15 mouse cellular contexts compared by ENCODE assay signal in the genomic region with DNA sequence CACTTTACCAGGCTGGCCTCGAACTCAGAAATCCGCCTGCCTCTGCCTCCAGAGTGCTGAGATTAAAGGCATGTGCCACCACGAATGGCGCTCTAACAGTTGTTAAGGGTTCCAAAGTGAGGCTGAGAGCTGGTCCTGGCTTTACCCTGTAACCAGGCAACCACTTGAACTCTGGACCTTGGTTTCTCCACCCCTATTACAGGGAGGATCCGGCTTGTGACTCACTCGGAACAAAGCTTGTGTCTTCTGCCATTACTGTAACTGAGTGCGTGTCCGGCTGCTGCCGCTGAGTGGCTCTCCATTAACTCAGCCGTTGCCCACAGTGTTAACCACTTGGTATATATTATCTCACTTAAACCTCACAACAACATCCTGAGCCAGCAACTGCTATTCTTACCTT. TPM values are rescaled to one million over a fixed set of nuclear protein-coding genes. Genes with fewer than 3 reads are reported as not detected.
A peak's percentile ranks its signal among the peaks of the same experiment; 100 is the strongest.
DNase-seq lines count a peak whose midpoint lies in the region; ATAC-seq and TF ChIP-seq lines count a peak whose summit lies in the region.
"Had no signal": no experiment of that assay in that cellular context is flagged by ENCODE, and none has a peak within 500 bp of the region (broad histone marks: within the 10 kb centered on the region; RNA-seq: fewer than 3 reads in every experiment).

No protein-coding gene starts in this region.

- ATAC-seq in liver, embryonic 15.5 days (ENCODE audit: insufficient read depth): peak; percentile 50; the same call in 1 of the 2 replicates
- ATAC-seq in granulocyte monocyte progenitor cell, adult 5-6 weeks (replicated peaks; ENCODE audit: poor library complexity, severe bottlenecking): no peak
- ATAC-seq in megakaryocyte-erythroid progenitor cell, adult 5-6 weeks (replicated peaks; ENCODE audit: low FRiP score, low TSS enrichment, poor library complexity, severe bottlenecking): no peak

- no peak overlapping the region for H3K4me2 ChIP-seq in liver, embryonic 15.5 days
- H3K4me2 ChIP-seq: heart, embryonic 11.5 days; hindbrain, embryonic 12.5 days; limb, embryonic 15.5 days had no signal

- H3ac ChIP-seq in C2C12 (ENCODE audit: control insufficient read depth, insufficient read length, low read depth): no peak overlapping the region

- DNase-seq in 3T3-L1 (ENCODE audit: low read depth, low spot score): peak; percentile 68
- DNase-seq in kidney, adult 9 months: peak; percentile 83
- no peak for DNase-seq in urinary bladder, adult 2 months (ENCODE audit: low spot score)
- DNase-seq: cerebellum, postnatal 36 days; layer of hippocampus, adult 9-11 months; thymus, postnatal 4 days had no signal

- H3K27me3 ChIP-seq in C2C12 (ENCODE audit: control insufficient read depth, insufficient read depth, insufficient read length): no peaks in the 10 kb centered on the region
- peaks cover 10% of the 10 kb centered on the region; the same call in 1 of the 2 replicates for H3K27me3 ChIP-seq in liver, embryonic 15.5 days
- H3K27me3 ChIP-seq: Patski had no signal

- peaks cover 7% of the 10 kb centered on the region for H3K36me3 ChIP-seq in C2C12 (ENCODE audit: control insufficient read depth, insufficient read depth)
- H3K36me3 ChIP-seq in liver, embryonic 15.5 days (replicated peaks): no peaks in the 10 kb centered on the region
- H3K36me3 ChIP-seq: hindbrain, embryonic 12.5 days; limb, embryonic 15.5 days had no signal

- TF ChIP-seq CTCF in C2C12 (IDR thresholded peaks at IDR 0.05; ENCODE audit: control insufficient read depth, insufficient read depth, insufficient read length): peak; percentile 13

- peaks cover 11% of the 10 kb centered on the region for H3K4me1 ChIP-seq in liver, embryonic 15.5 days (replicated peaks)

- peaks cover 6% of the 10 kb centered on the region for H3K79me2 ChIP-seq in C2C12 (ENCODE audit: control insufficient read depth, insufficient read depth)

- WGBS in liver, embryonic 15.5 days (ENCODE audit: insufficient replicate concordance): 64% methylated on average over 10 of the region's 10 CpGs

- H3K9me3 ChIP-seq in liver, embryonic 15.5 days (replicated peaks): no peaks in the 10 kb centered on the region
- H3K9me3 ChIP-seq: hindbrain, embryonic 12.5 days; limb, embryonic 15.5 days had no signal

- no peak overlapping the region for H3K9ac ChIP-seq in liver, embryonic 15.5 days
- H3K9ac ChIP-seq: limb, embryonic 15.5 days had no signal

- H3K27ac ChIP-seq in liver, embryonic 15.5 days (replicated peaks): no peak overlapping the region
- H3K27ac ChIP-seq: hindbrain, embryonic 12.5 days; limb, embryonic 15.5 days had no signal

- H3K79me3 ChIP-seq in C2C12 (ENCODE audit: low read depth): peaks cover 2% of the 10 kb centered on the region

- H3K4me3 ChIP-seq in C2C12 (ENCODE audit: insufficient read depth, poor library complexity, severe bottlenecking): no peak overlapping the region
- H3K4me3 ChIP-seq in liver, embryonic 15.5 days (replicated peaks): no peak overlapping the region
- H3K4me3 ChIP-seq: hindbrain, embryonic 12.5 days; limb, embryonic 15.5 days; myocyte had no signal

TF ChIP-seq in C2C12, 6 proteins besides CTCF, POLR2A, EP300 and RAD21:
- TF ChIP-seq USF1 (IDR thresholded peaks at IDR 0.05; ENCODE audit: low read depth) (no peak), MYOG (IDR thresholded peaks at IDR 0.05; ENCODE audit: control insufficient read depth, extremely low read depth, insufficient read length) (no peak), FOSL1 (IDR thresholded peaks at IDR 0.05; ENCODE audit: insufficient read depth, low read length, poor library complexity, severe bottlenecking) (no peak), MAX (IDR thresholded peaks at IDR 0.05) (no peak), MYOD1 (IDR thresholded peaks at IDR 0.05; ENCODE audit: control insufficient read depth, insufficient read length, low read depth) (no peak), CEBPB (IDR thresholded peaks at IDR 0.05; ENCODE audit: low read depth) (no peak)

RNA-seq across cellular contexts. Expression of a gene that starts 27.4 kb away (rescaled TPM):
- 0.21 TPM for polyA plus RNA-seq in C2C12 (2012; fragmentation: generic; extraction: Trizol)
- 2.6 and 3.2 TPM in 2 replicates for polyA plus RNA-seq in liver, embryonic 15.5 days (2015; fragmentation: Nextera tagmentation; extraction: Ambion mirVana)
- not detected in 2 replicates for total RNA-seq in granulocyte monocyte progenitor cell, adult 5-6 weeks (2014; fragmentation: Nextera tagmentation)
- not detected in 2 replicates for total RNA-seq in granulocyte monocyte progenitor cell, adult 5-6 weeks (2017)
- not detected in 2 replicates for total RNA-seq in megakaryocyte-erythroid progenitor cell, adult 5-6 weeks (2014; fragmentation: Nextera tagmentation)
- total RNA-seq in megakaryocyte-erythroid progenitor cell, adult 5-6 weeks (2017): not detected in 2 replicates
- 3.8 and 4.3 TPM in 2 replicates for polyA plus RNA-seq in urinary bladder, adult 2 months (2012; rRNA removed)

RNA-seq across cellular contexts. Expression of a gene that starts 36.7 kb away (rescaled TPM):
- 8.3 TPM for polyA plus RNA-seq in C2C12 (2012; fragmentation: generic; extraction: Trizol)
- polyA plus RNA-seq in liver, embryonic 15.5 days (2015; fragmentation: Nextera tagmentation; extraction: Ambion mirVana): 0.22 and 0.37 TPM in 2 replicates
- 0.26 TPM in 1 of 2 replicates, not detected in the other for total RNA-seq in granulocyte monocyte progenitor cell, adult 5-6 weeks (2014; fragmentation: Nextera tagmentation)
- not detected in 2 replicates for total RNA-seq in granulocyte monocyte progenitor cell, adult 5-6 weeks (2017)
- total RNA-seq in megakaryocyte-erythroid progenitor cell, adult 5-6 weeks (2014; fragmentation: Nextera tagmentation): not detected in 2 replicates
- total RNA-seq in megakaryocyte-erythroid progenitor cell, adult 5-6 weeks (2017): not detected in 2 replicates
- 5.5 and 6.4 TPM in 2 replicates for polyA plus RNA-seq in urinary bladder, adult 2 months (2012; rRNA removed)
